Mouse (Mus musculus) lung, embryonic 14.5 days (tissue): ENCODE measurements around the gene Akap6. TPM values are rescaled to one million over a fixed set of nuclear protein-coding genes. Genes with fewer than 3 reads are reported as not detected.

Source experiments
- ATAC-seq: fragments of 200-750 bp; cut with Nextera tagmentation; 2 replicates; pipeline ENCODE4 v1.8.0; 2017; ENCODE audit warnings: mild to moderate bottlenecking, moderate TSS enrichment, moderate library complexity; ENCODE audit not compliant: insufficient read depth
- DNase-seq: peaks from one replicate; pipeline ENCODE4 v3.0.0-alpha.2; 2015
- H3K27ac ChIP-seq: fragments of 300-500 bp; sonication (generic); 2 replicates; pipeline ENCODE4 v1.5.1; 2014; ENCODE audit warnings: low read depth, mild to moderate bottlenecking, moderate library complexity
- H3K27me3 ChIP-seq: fragments of 300-500 bp; sonication (generic); 2 replicates; pipeline ENCODE4 v1.6.1; 2014; ENCODE audit warnings: low read length, control low read depth; ENCODE audit not compliant: insufficient read depth
- H3K36me3 ChIP-seq: fragments of 300-500 bp; sonication (generic); 2 replicates; pipeline ENCODE4 v1.6.1; 2014; ENCODE audit warnings: control low read depth; ENCODE audit not compliant: insufficient read depth
- H3K4me1 ChIP-seq: fragments of 300-500 bp; sonication (generic); 2 replicates; pipeline ENCODE4 v1.6.1; 2014; ENCODE audit warnings: antibody characterized with exemption, control low read depth; ENCODE audit not compliant: insufficient read depth
- H3K4me2 ChIP-seq: fragments of 300-500 bp; sonication (generic); 2 replicates; pipeline ENCODE4 v1.6.1; 2014; ENCODE audit warnings: mild to moderate bottlenecking
- H3K4me3 ChIP-seq: fragments of 300-500 bp; sonication (generic); 2 replicates; pipeline ENCODE4 v1.5.1; 2014; ENCODE audit warnings: low read depth, low read length
- H3K9ac ChIP-seq: fragments of 300-500 bp; sonication (generic); 2 replicates; pipeline ENCODE4 v1.6.1; 2014
- H3K9me3 ChIP-seq: fragments of 300-500 bp; sonication (generic); 2 replicates; pipeline ENCODE4 v1.6.1; 2016; ENCODE audit warnings: low read depth, low read length, control low read depth
- CTCF ChIP-seq: IDR thresholded peaks from 2 replicates; pipeline ENCODE4 v1.5.1; 2016; ENCODE audit warnings: antibody characterized with exemption, low read depth
- WGBS: fragments of 180-500 bp; shearing (Covaris S2); extraction: QIAGEN DNeasy Blood & Tissue Kit; methylation state at CpG from one replicate; pipeline ENCODE4 v1.1.7; 2014; 5-methylcytosine and 5-hydroxymethylcytosine counted together
- polyA plus RNA-seq: library from polyadenylated mRNA; unstranded; fragments of >200 nt; fragmentation: Nextera tagmentation; extraction: Ambion mirVana; gene quantifications from 2 replicates; pipeline ENCODE4 v1.2.1, GENCODE M21; 2014

Akap6 gene
- polyA plus RNA-seq, 1 experiment from 2014 or later: 0.51 TPM

DNA sequence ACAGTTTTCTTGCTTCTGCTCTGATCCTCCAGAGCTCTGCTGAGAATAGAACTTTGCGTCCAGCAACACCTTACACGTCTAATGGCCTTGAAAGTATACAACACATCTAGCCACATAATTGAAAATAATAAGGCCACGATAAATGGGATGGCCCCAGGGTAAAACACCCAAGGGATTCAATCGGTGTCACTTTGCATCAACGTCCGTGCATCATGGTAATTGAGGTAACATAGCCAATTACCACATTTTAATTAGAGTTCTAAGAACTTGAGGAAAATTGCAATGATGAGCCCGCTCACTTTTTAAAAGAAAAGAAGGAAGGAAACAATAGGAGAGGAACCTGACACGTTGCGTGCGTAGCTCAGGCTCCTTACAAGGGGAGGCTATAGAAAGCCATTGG, 413.1 kb downstream of the Akap6 start:
- Histone ChIP-seq H3K36me3 (no peaks in the 10 kb centered on the region), H3K9ac (no peak overlapping the region), H3K27ac (no peak overlapping the region), H3K9me3 (no peaks in the 10 kb centered on the region), H3K4me3 (no peak overlapping the region), H3K27me3 (no peaks in the 10 kb centered on the region), H3K4me2 (no peak overlapping the region), H3K4me1 (no peaks in the 10 kb centered on the region)
- TF ChIP-seq CTCF: no peak
- ATAC-seq (no peak), DNase-seq (no peak)
- WGBS: 85% methylated on average over 10 of the region's 10 CpGs

DNA sequence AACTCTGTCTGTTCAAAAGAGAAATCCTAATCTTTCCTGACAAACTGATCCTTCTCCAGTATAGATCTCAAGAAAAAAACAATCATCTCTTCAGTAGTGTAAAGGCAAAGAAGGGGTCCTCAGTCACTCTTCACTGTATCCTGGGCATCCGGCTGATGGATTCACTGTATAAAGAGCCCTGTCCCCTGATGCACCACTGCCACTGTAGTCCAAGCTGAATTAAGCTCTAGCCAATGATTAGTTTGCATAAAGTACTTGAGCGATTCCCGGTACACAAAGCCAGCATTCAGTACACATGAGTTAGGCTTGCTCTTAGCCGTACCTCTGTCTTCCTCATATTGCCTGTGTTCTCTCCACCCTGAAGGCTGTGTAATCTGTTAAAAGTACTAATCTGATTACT, 420.2 kb downstream of the Akap6 start:
- no peaks in the 10 kb centered on the region for H3K27me3 ChIP-seq
- H3K27ac ChIP-seq: no peak overlapping the region
- H3K36me3 ChIP-seq: no peaks in the 10 kb centered on the region
- TF ChIP-seq CTCF: no peak
- 52% methylated on average over 4 of the region's 4 CpGs for WGBS
- no peak overlapping the region for H3K4me3 ChIP-seq
- H3K4me2 ChIP-seq: no peak overlapping the region
- no peak overlapping the region for H3K9ac ChIP-seq
- H3K4me1 ChIP-seq: no peaks in the 10 kb centered on the region
- no peak for ATAC-seq
- peaks cover 6% of the 10 kb centered on the region; the same call in 1 of the 2 replicates for H3K9me3 ChIP-seq
- no peak for DNase-seq

DNA sequence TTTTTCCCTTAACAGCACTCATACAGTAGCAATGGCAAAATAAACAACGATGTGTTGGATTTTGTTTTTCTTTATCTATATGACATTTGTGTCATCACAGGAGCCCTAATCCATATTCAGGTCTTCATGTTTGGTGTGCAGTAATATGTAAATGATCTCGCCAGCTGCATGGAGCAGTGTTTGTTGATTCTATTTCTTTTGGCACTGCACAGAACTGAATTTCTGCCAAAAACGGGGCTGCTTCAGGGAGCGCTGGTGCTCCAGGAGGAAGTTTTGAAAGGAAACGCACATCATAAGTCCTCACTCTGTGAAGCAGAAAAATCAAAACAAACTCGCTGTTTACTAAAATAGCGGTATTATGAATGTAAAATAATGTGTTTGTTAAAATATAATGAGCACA, 424.9 kb downstream of the Akap6 start:
- DNase-seq (peak; percentile 96), ATAC-seq (peak; percentile 90)
- no peak for TF ChIP-seq CTCF
- Histone ChIP-seq H3K27me3 (peaks cover 20% of the 10 kb centered on the region; the same call in 1 of the 2 replicates), H3K9me3 (peaks cover 6% of the 10 kb centered on the region; the same call in 1 of the 2 replicates), H3K4me3 (no peak overlapping the region), H3K27ac (no peak overlapping the region), H3K4me2 (peak overlapping the region; percentile 36), H3K36me3 (no peaks in the 10 kb centered on the region), H3K9ac (no peak overlapping the region), H3K4me1 (no peaks in the 10 kb centered on the region)
- 27% methylated on average over 7 of the region's 7 CpGs for WGBS

DNA sequence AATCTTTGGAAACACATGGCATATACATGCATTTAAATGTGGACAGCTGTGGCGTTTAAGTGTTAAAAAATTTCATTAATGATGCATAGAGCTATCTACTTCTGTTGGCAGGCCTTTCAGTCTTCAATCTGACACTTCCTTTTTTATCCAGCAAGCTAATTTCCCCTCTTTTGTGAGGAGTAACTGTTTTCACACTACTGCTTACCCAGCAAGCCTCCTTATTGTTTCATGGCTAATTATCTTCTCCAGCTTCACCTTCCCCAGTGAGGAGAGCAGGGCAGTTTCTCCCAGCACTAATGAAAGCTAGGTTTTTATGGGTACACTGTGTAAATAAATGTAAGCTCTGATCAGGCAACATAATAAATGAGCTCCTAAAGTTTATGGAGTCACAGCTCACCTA, 425.5 kb downstream of the Akap6 start:
- Histone ChIP-seq H3K4me1 (no peaks in the 10 kb centered on the region), H3K9me3 (peaks cover 6% of the 10 kb centered on the region; the same call in 1 of the 2 replicates), H3K4me3 (no peak overlapping the region), H3K4me2 (peak overlapping the region; percentile 36; the same call in 1 of the 2 replicates), H3K27me3 (peaks cover 20% of the 10 kb centered on the region; the same call in 1 of the 2 replicates), H3K9ac (no peak overlapping the region), H3K27ac (no peak overlapping the region), H3K36me3 (no peaks in the 10 kb centered on the region)
- DNase-seq: peak; percentile 31
- no peak for ATAC-seq
- 26% methylated on average over 1 of the region's 1 CpGs for WGBS
- no peak for TF ChIP-seq CTCF

DNA sequence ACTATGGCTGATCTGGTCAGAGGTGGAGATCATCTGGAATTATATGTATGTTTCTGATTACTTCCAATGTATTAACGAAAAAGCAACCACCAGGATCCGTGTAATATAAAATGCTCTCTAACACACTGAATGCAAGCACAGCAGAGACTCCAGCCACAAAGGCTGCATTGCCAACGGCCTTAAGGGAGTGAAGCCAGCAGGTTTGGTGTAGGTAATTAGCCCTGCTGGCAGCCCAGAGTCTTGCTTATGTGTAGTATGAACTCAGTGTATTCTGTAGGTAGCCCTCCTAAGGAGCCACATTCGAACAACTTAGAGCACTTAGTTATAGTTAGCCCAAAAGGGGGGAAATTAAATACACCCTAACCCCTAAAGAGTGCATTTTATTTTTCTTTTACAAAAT, 426.1 kb downstream of the Akap6 start:
- Histone ChIP-seq H3K4me1 (no peaks in the 10 kb centered on the region), H3K27me3 (peaks cover 20% of the 10 kb centered on the region; the same call in 1 of the 2 replicates), H3K27ac (no peak overlapping the region), H3K9me3 (peaks cover 6% of the 10 kb centered on the region; the same call in 1 of the 2 replicates), H3K9ac (no peak overlapping the region), H3K4me2 (no peak overlapping the region), H3K4me3 (no peak overlapping the region), H3K36me3 (no peaks in the 10 kb centered on the region)
- ATAC-seq: no peak
- no peak for DNase-seq
- TF ChIP-seq CTCF: no peak
- WGBS: 71% methylated on average over 4 of the region's 4 CpGs

DNA sequence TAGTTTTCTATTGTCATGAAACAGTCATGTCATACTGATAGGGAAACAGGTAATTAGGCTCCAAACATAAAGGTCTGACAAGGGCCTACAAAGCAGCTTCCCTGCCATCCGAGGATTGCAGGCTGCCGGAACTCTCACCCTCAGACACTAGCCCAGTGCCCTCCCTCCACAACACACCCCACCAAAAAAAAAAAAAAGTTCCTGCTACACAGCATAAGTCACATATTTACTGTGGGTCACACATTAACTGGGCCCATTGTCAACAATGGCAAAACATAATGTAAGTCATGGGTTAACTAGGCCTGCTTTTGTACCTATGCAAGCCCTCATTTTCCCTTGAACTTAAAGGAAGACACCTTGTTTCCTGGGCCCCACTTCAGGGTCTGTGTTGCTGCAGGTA, 435.0 kb downstream of the Akap6 start:
- no peaks in the 10 kb centered on the region for H3K9me3 ChIP-seq
- TF ChIP-seq CTCF: no peak
- no peak overlapping the region for H3K4me2 ChIP-seq
- H3K36me3 ChIP-seq: no peaks in the 10 kb centered on the region
- WGBS: 78% methylated on average over 2 of the region's 2 CpGs
- peaks cover 3% of the 10 kb centered on the region; the same call in 1 of the 2 replicates for H3K27me3 ChIP-seq
- H3K4me1 ChIP-seq: no peaks in the 10 kb centered on the region
- ATAC-seq (no peak), DNase-seq (no peak)
- H3K4me3 ChIP-seq: no peak overlapping the region
- H3K27ac ChIP-seq: no peak overlapping the region
- no peak overlapping the region for H3K9ac ChIP-seq

GRCm38 (mm10) chr12:53137331-53137730, 438.1 kb downstream of the Akap6 start:
- H3K4me2 ChIP-seq: no peak overlapping the region
- H3K9me3 ChIP-seq: no peaks in the 10 kb centered on the region
- no peaks in the 10 kb centered on the region for H3K4me1 ChIP-seq
- ATAC-seq (no peak), DNase-seq (no peak)
- no peak overlapping the region for H3K27ac ChIP-seq
- no peak overlapping the region for H3K4me3 ChIP-seq
- no peak for TF ChIP-seq CTCF
- no peaks in the 10 kb centered on the region; the same call in 1 of the 2 replicates for H3K27me3 ChIP-seq
- no peak overlapping the region for H3K9ac ChIP-seq
- H3K36me3 ChIP-seq: no peaks in the 10 kb centered on the region
- WGBS: 85% methylated on average over 3 of the region's 3 CpGs
